Mouse (Mus musculus): Measurements from ENCODE around the gene 6430628N08Rik.

The 6430628N08Rik gene

GRCm38 (mm10) chr4:115890066-115890465 lies 399 bp upstream of the 6430628N08Rik start:
- no peak for DNase-seq

- no peak for DNase-seq
These were observed 3.8 kb downstream of the 6430628N08Rik start for GRCm38 (mm10) chr4:115894281-115894680.

- DNase-seq, result no peak
These were observed 7.6 kb downstream of the 6430628N08Rik start for GRCm38 (mm10) chr4:115897901-115898631.

GRCm38 (mm10) chr4:115902816-115903215 lies 12.4 kb downstream of the 6430628N08Rik start:
- DNase-seq, result peak; percentile 46

- no peak for DNase-seq
These were observed 13.9 kb downstream of the 6430628N08Rik start for GRCm38 (mm10) chr4:115904375-115904774.

- no peak for DNase-seq
These were observed 15.2 kb downstream of the 6430628N08Rik start for GRCm38 (mm10) chr4:115905701-115906100.

GRCm38 (mm10) chr4:115906791-115907190 lies 16.3 kb downstream of the 6430628N08Rik start:
- no peak for DNase-seq

- no peak for DNase-seq
These were observed 17.5 kb downstream of the 6430628N08Rik start for GRCm38 (mm10) chr4:115907994-115908393.

- DNase-seq, result no peak
These were observed 18.2 kb downstream of the 6430628N08Rik start for GRCm38 (mm10) chr4:115908641-115909040.

GRCm38 (mm10) chr4:115911586-115911985 lies 21.1 kb downstream of the 6430628N08Rik start:
- DNase-seq, result no peak

- no peak for DNase-seq
These were observed 29.4 kb downstream of the 6430628N08Rik start for GRCm38 (mm10) chr4:115919911-115920310.

- DNase-seq, result no peak
These were observed 32.2 kb downstream of the 6430628N08Rik start for GRCm38 (mm10) chr4:115922688-115923087.

GRCm38 (mm10) chr4:115923262-115923880 lies 32.9 kb downstream of the 6430628N08Rik start:
- no peak for DNase-seq

- no peak for DNase-seq
These were observed 37.2 kb downstream of the 6430628N08Rik start for GRCm38 (mm10) chr4:115927637-115928036.

GRCm38 (mm10) chr4:115931556-115932088 lies 41.2 kb downstream of the 6430628N08Rik start:
- no peak for DNase-seq

- no peak for DNase-seq
These were observed 45.5 kb downstream of the 6430628N08Rik start for GRCm38 (mm10) chr4:115935835-115936581.

- DNase-seq, result no peak
These were observed 46.2 kb downstream of the 6430628N08Rik start for GRCm38 (mm10) chr4:115936646-115937045.

- no peak for DNase-seq
These were observed 46.9 kb downstream of the 6430628N08Rik start for GRCm38 (mm10) chr4:115937061-115937976.

GRCm38 (mm10) chr4:115938276-115939160 lies 48.1 kb downstream of the 6430628N08Rik start:
- DNase-seq, result no peak

- DNase-seq, result no peak
These were observed 49.0 kb downstream of the 6430628N08Rik start, which contains the start of gene Dmbx1 for GRCm38 (mm10) chr4:115939295-115940102. Dmbx1 (minus strand) TSS chr4:115939926.

All from cerebellum, adult 11-12 months (tissue).